Mouse (Mus musculus): ENCODE data around the gene Srebf1.

DNA sequence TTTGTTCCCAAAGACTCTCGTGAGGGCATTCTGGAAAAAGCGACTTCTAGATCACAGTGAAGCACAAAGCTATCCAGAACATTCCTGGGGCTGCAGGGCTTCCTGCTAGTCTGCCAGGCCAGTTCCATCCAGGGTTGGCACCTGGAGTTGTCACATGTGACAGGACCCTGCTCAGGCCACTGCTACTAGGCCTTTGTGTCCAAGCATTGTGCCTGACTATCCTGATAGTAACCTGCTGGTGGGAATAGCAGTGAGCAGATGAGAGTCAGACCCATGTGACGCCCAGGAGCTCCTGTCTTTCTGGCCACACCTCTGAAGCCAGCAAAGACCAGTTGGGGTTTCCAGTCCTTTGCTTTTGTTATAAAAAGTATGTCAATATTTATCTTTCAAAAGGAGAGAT, 50.3 kb downstream of the Srebf1 start:
- TF ChIP-seq POLR2A (IDR thresholded peaks at IDR 0.05; ENCODE audit: low read depth, low read length) (no peak), ZMIZ1 (IDR thresholded peaks at IDR 0.05; ENCODE audit: low read depth, low read length) (no peak), HCFC1 (IDR thresholded peaks at IDR 0.05; ENCODE audit: low read depth, low read length) (no peak), NRF1 (IDR thresholded peaks at IDR 0.05; ENCODE audit: low read depth, low read length) (no peak), CHD1 (IDR thresholded peaks at IDR 0.05; ENCODE audit: low read depth, low read length) (no peak), ETS1 (conservative IDR thresholded peaks at IDR 0.05; ENCODE audit: low read depth, low read length) (no peak)

Data from CH12.LX (cell line).